Mouse (Mus musculus): ENCODE results near the gene Olfr1461. TPM values are rescaled to one million over a fixed set of nuclear protein-coding genes. Genes with fewer than 3 reads are reported as not detected.

Olfr1461 gene
- not detected for total RNA-seq (2022)

- DNase-seq, result no peak
Measured at GRCm38 (mm10) chr19:13162700-13163099, at the start of gene Olfr1461. TSS of gene Olfr1461 (plus strand) at chr19:13163000.

- DNase-seq, result no peak
Measured at GRCm38 (mm10) chr19:13149449-13149848, 13.4 kb upstream of the Olfr1461 start, which contains the start of gene Olfr1459. TSS of gene Olfr1459 (minus strand) at chr19:13149549.

DNA sequence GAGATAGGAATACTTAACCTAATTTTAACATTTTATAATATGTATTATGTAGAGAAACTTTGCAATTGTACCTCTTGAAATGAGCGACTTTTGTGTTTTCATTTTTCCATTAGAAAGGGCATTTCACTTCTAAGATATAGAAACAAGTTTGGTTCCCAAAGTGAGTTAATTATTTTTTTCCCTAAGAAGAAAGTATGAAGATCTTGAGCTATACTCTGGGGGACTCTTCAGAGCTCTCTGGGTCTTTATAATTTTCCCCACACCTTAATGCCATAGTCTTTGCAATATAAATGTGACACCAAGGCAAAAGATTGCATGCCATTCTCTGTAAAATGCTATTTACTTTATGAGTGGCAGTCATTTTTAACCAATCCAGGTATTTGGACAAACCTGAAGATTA lies 22.6 kb downstream of the Olfr1461 start, which contains the start of gene Olfr1462:
Gene Olfr1462, plus strand, starts transcription at position 301 of the 400 bp plus-strand sequence.
- DNase-seq, result no peak

Other genes with a start within 250 kb of the Olfr1461 start
- gene Olfr1448, start 238.6 kb upstream of the Olfr1461 start, total RNA-seq (2022), result not detected
- gene Olfr1449, start 232.2 kb upstream of the Olfr1461 start, total RNA-seq (2022), result not detected
- not detected for gene Olfr1450, start 212.7 kb upstream of the Olfr1461 start, total RNA-seq (2022)
- gene Olfr1451, start 168.0 kb upstream of the Olfr1461 start, total RNA-seq (2022), result not detected
- not detected for gene Olfr1453, start 134.7 kb upstream of the Olfr1461 start, total RNA-seq (2022)
- gene Olfr1454, start 102.4 kb upstream of the Olfr1461 start, total RNA-seq (2022), result not detected
- not detected for gene Olfr1457, start 65.1 kb upstream of the Olfr1461 start, total RNA-seq (2022)
- not detected for gene Olfr1458, start 56.2 kb upstream of the Olfr1461 start, total RNA-seq (2022)
- under 1 TPM; 0.06 to 0.25 (median 0.12) TPM for gene Olfr1459, start 13.5 kb upstream of the Olfr1461 start, total RNA-seq (2022)
- not detected for gene Olfr1462, start 22.7 kb downstream of the Olfr1461 start, total RNA-seq (2022)
- not detected for gene Olfr1463, start 68.3 kb downstream of the Olfr1461 start, total RNA-seq (2022)
- not detected for gene Olfr1465, start 152.5 kb downstream of the Olfr1461 start, total RNA-seq (2022)
- not detected for gene Olfr1466, start 175.9 kb downstream of the Olfr1461 start, total RNA-seq (2022)
- gene Olfr1467, start 199.2 kb downstream of the Olfr1461 start, total RNA-seq (2022), result not detected
- not detected for gene Olfr1469, start 244.8 kb downstream of the Olfr1461 start, total RNA-seq (2022)

All from adrenal gland, adult 8-10 months (tissue).